Comparison of ENCODE assay signal across 8 mouse cellular contexts in genomic region chr2:30463341-30463761, GRCm38 (mm10). TPM values are rescaled to one million over a fixed set of nuclear protein-coding genes. Genes with fewer than 3 reads are reported as not detected.
DNase-seq lines count a peak whose midpoint lies in the region; ATAC-seq and TF ChIP-seq lines count a peak whose summit lies in the region.

No protein-coding gene starts in this region.

- no peaks in the 10 kb centered on the region for H3K36me3 ChIP-seq in heart, adult 2 months (ENCODE audit: control insufficient read depth, insufficient read depth, low read length)
- H3K36me3 ChIP-seq in forebrain, embryonic 14.5 days (ENCODE audit: control insufficient read depth, insufficient read depth, low read length) = no peaks in the 10 kb centered on the region
- no peaks in the 10 kb centered on the region for H3K36me3 ChIP-seq in midbrain, embryonic 12.5 days

- WGBS in heart, adult 2 months = 39% methylated on average over 5 of the region's 5 CpGs
- WGBS in forebrain, embryonic 14.5 days = 31% methylated on average over 5 of the region's 5 CpGs
- 35% methylated on average over 5 of the region's 5 CpGs for WGBS in midbrain, embryonic 12.5 days

- peak overlapping the region; percentile 79 for H3K27ac ChIP-seq in heart, adult 2 months
- H3K27ac ChIP-seq in forebrain, embryonic 14.5 days (ENCODE audit: low read depth, low read length) = no peak overlapping the region
- H3K27ac ChIP-seq in midbrain, embryonic 12.5 days (replicated peaks) = no peak overlapping the region

- no peak overlapping the region for H3K4me3 ChIP-seq in heart, adult 2 months
- no peak overlapping the region for H3K4me3 ChIP-seq in forebrain, embryonic 14.5 days (ENCODE audit: low read depth, low read length)
- no peak overlapping the region for H3K4me3 ChIP-seq in midbrain, embryonic 12.5 days

- no peaks in the 10 kb centered on the region for H3K9me3 ChIP-seq in forebrain, embryonic 14.5 days (replicated peaks; ENCODE audit: control insufficient read depth, low read length)
- no peaks in the 10 kb centered on the region for H3K9me3 ChIP-seq in midbrain, embryonic 12.5 days

- H3K79me2 ChIP-seq in heart, adult 2 months (replicated peaks; ENCODE audit: control insufficient read depth, insufficient read depth, low read length) = no peaks in the 10 kb centered on the region

- H3K4me1 ChIP-seq in heart, adult 2 months (ENCODE audit: control insufficient read depth, insufficient read depth, low read length) = 0 out of 2 replicates have a peak, but pooled peaks cover 2% of the 10 kb centered on the region
- H3K4me1 ChIP-seq in forebrain, embryonic 14.5 days (ENCODE audit: control insufficient read depth, insufficient read depth, low read length) = peaks cover 5% of the 10 kb centered on the region; the same call in 1 of the 2 replicates
- peaks cover 19% of the 10 kb centered on the region for H3K4me1 ChIP-seq in midbrain, embryonic 12.5 days

- intact Hi-C loops in heart, adult 2 months (cut with DNase I) = no loop called here

- TF ChIP-seq POLR2A in heart, adult 2 months (IDR thresholded peaks at IDR 0.05; ENCODE audit: insufficient read depth, low read depth, low read length) = no peak

- no peak; the same call in 1 of the 2 replicates for ATAC-seq in forebrain, embryonic 14.5 days
- no peak for ATAC-seq in midbrain, embryonic 12.5 days (ENCODE audit: low FRiP score, low read depth)

- TF ChIP-seq EP300 in heart, adult 2 months (IDR thresholded peaks at IDR 0.05; ENCODE audit: insufficient read depth, low read depth, low read length) = no peak

- no peak for DNase-seq in heart, adult 2 months
- no peak for DNase-seq in heart, adult 18-20 months
- no peak for DNase-seq in forebrain, embryonic 14.5 days (ENCODE audit: low spot score)
- DNase-seq in kidney, postnatal 36 days = peak; percentile 62 to 76
- no peak for DNase-seq in adrenal gland, adult (ENCODE audit: inconsistent age in 2 of 2, low spot score in 1 of 2)
- no peak for DNase-seq in layer of hippocampus, postnatal 25 days (ENCODE audit: extremely low spot score in 1 of 2, low spot score in 1 of 2)
- DNase-seq in layer of hippocampus, adult 9-11 months = no peak

- no peak for TF ChIP-seq CTCF in heart, adult 2 months (IDR thresholded peaks at IDR 0.05)

- H3K27me3 ChIP-seq in heart, adult 2 months (ENCODE audit: control insufficient read depth, insufficient read depth, low read length) = no peaks in the 10 kb centered on the region
- no peaks in the 10 kb centered on the region for H3K27me3 ChIP-seq in forebrain, embryonic 14.5 days (replicated peaks; ENCODE audit: control insufficient read depth, insufficient read depth, low read length)
- peaks cover 6% of the 10 kb centered on the region; the same call in 1 of the 2 replicates for H3K27me3 ChIP-seq in midbrain, embryonic 12.5 days

- no peak overlapping the region for H3K9ac ChIP-seq in heart, adult 2 months (ENCODE audit: low read depth, low read length)
- H3K9ac ChIP-seq in forebrain, embryonic 14.5 days (ENCODE audit: low read length) = peak overlapping the region; percentile 4; the same call in 1 of the 2 replicates
- H3K9ac ChIP-seq in midbrain, embryonic 12.5 days (replicated peaks) = no peak overlapping the region; the same call in 1 of the 2 replicates

- H3K4me2 ChIP-seq in forebrain, embryonic 14.5 days (ENCODE audit: low read length) = no peak overlapping the region
- H3K4me2 ChIP-seq in midbrain, embryonic 12.5 days (replicated peaks) = peak overlapping the region; percentile 40; the same call in 1 of the 2 replicates

RNA-seq across cellular contexts. Expression of gene Ier5l, which starts 10.7 kb away (rescaled TPM):
- 1 to 10 TPM; 2.8 to 3.0 TPM for total RNA-seq in heart, adult 2 months (2021)
- polyA plus RNA-seq in heart, adult 2 months (2012; rRNA removed) = 3.4 and 5.6 TPM in 2 replicates
- total RNA-seq in heart, adult 18-20 months (2021) = 1 to 10 TPM; 2.6 to 3.2 TPM
- 3.0 and 3.6 TPM in 2 replicates for polyA plus RNA-seq in forebrain, embryonic 14.5 days (2014; fragmentation: Nextera tagmentation; extraction: Ambion mirVana)
- polyA plus RNA-seq in midbrain, embryonic 12.5 days (2016; fragmentation: Nextera tagmentation; extraction: Ambion mirVana) = 2.7 and 3.4 TPM in 2 replicates
- total RNA-seq in layer of hippocampus, postnatal 25 days (2021) = 10 to 100 TPM; 12.8 to 13.1 TPM

RNA-seq across cellular contexts. Expression of gene Ptpa, which starts 47.5 kb away (rescaled TPM):
- total RNA-seq in heart, adult 2 months (2021) = 10 to 100 TPM; 82.7 to 91.2 TPM
- 88.7 and 107 TPM in 2 replicates for polyA plus RNA-seq in heart, adult 2 months (2012; rRNA removed)
- 10 to 100 TPM; 81.6 to 96.7 TPM for total RNA-seq in heart, adult 18-20 months (2021)
- polyA plus RNA-seq in forebrain, embryonic 14.5 days (2014; fragmentation: Nextera tagmentation; extraction: Ambion mirVana) = 66.6 and 88.4 TPM in 2 replicates
- polyA plus RNA-seq in midbrain, embryonic 12.5 days (2016; fragmentation: Nextera tagmentation; extraction: Ambion mirVana) = 128 and 129 TPM in 2 replicates
- 100 to 1,000 TPM; 163 to 169 TPM for total RNA-seq in layer of hippocampus, postnatal 25 days (2021)

RNA-seq across cellular contexts. Expression of gene Crat, which starts 47.7 kb away (rescaled TPM):
- total RNA-seq in heart, adult 2 months (2021) = 100 to 1,000 TPM; 452 to 542 TPM
- polyA plus RNA-seq in heart, adult 2 months (2012; rRNA removed) = 695 and 713 TPM in 2 replicates
- total RNA-seq in heart, adult 18-20 months (2021) = 100 to 1,000 TPM; 507 to 509 TPM
- 26.8 and 31.9 TPM in 2 replicates for polyA plus RNA-seq in forebrain, embryonic 14.5 days (2014; fragmentation: Nextera tagmentation; extraction: Ambion mirVana)
- polyA plus RNA-seq in midbrain, embryonic 12.5 days (2016; fragmentation: Nextera tagmentation; extraction: Ambion mirVana) = 20.4 and 22.6 TPM in 2 replicates
- 10 to 100 TPM; 49.6 to 51.1 TPM for total RNA-seq in layer of hippocampus, postnatal 25 days (2021)

Comparison
In these comparisons a context has a peak if more than half of its experiments do, and no peak if none do; other contexts are left out.
1. DNase-seq: peak in kidney, postnatal 36 days (2 of 2); none in heart, adult 2 months (0 of 2), heart, adult 18-20 months (0 of 2), forebrain, embryonic 14.5 days (single experiment), adrenal gland, adult (0 of 2), layer of hippocampus, postnatal 25 days (0 of 2) and layer of hippocampus, adult 9-11 months (single experiment).
2. RNA of gene Crat, which starts 47.7 kb away (total RNA-seq): 452 to 542 TPM in heart, adult 2 months and 507 to 509 TPM in heart, adult 18-20 months; 49.6 to 51.1 TPM in layer of hippocampus, postnatal 25 days; every median in the first group is over 4 times any median in the second.